Mouse (Mus musculus) kidney, adult 2 months (tissue): ENCODE measurements around the gene Caskin2. TPM values are rescaled to one million over a fixed set of nuclear protein-coding genes. Genes with fewer than 3 reads are reported as not detected.
A peak's percentile ranks its signal among the peaks of the same experiment; 100 is the strongest.

Experiments used
- DNase-seq: peaks from one replicate; pipeline ENCODE4 v3.0.0; 2021
- H3K27ac ChIP-seq: fragments of 200-500 bp; 2 replicates; pipeline ENCODE4 v1.5.1; 2012; ENCODE audit warnings: low read depth, low read length, control low read depth, inconsistent platforms; ENCODE audit not compliant: insufficient read depth
- H3K27me3 ChIP-seq: fragments of 200-500 bp; replicated peaks from 2 replicates; pipeline ENCODE4 v1.6.1; 2012; ENCODE audit warnings: mild to moderate bottlenecking, moderate library complexity, low read length, inconsistent platforms; ENCODE audit not compliant: control insufficient read depth, insufficient read depth
- H3K36me3 ChIP-seq: fragments of 200-500 bp; 2 replicates; pipeline ENCODE4 v1.6.1; 2012; ENCODE audit warnings: mild to moderate bottlenecking, moderate library complexity, low read length, inconsistent platforms; ENCODE audit not compliant: control insufficient read depth, insufficient read depth
- H3K4me1 ChIP-seq: fragments of 200-500 bp; 2 replicates; pipeline ENCODE4 v1.6.1; 2011; ENCODE audit warnings: low read length; ENCODE audit not compliant: control insufficient read depth, insufficient read depth
- H3K4me3 ChIP-seq: fragments of 200-500 bp; 2 replicates; pipeline ENCODE4 v1.5.1; 2011; ENCODE audit warnings: mild to moderate bottlenecking, low read depth, low read length, control low read depth; ENCODE audit not compliant: insufficient read depth
- CTCF ChIP-seq: fragments of 200-500 bp; conservative IDR thresholded peaks from 2 replicates; pipeline ENCODE4 v1.5.1; 2011; ENCODE audit warnings: low read depth, mild to moderate bottlenecking, control low read depth, low read length, moderate library complexity, mixed read lengths; ENCODE audit not compliant: insufficient read depth, insufficient read length
- POLR2A ChIP-seq: fragments of 200-500 bp; IDR thresholded peaks from one replicate; pipeline ENCODE4 v1.6.1; 2011; ENCODE audit warnings: low read depth, low read length, control low read depth
- WGBS: fragments of 180-500 bp; shearing (Covaris S2); methylation state at CpG from one replicate; pipeline ENCODE4 v1.1.7; 2018; 5-methylcytosine and 5-hydroxymethylcytosine counted together
- polyA plus RNA-seq: library from polyadenylated mRNA; depleted of rRNA; stranded (reverse); fragments of >200 nt; gene quantifications from 2 replicates; pipeline ENCODE4 v1.2.3, GENCODE M21; 2012

The Caskin2 gene
- polyA plus RNA-seq, 1 experiment, result 36.9 TPM

DNA sequence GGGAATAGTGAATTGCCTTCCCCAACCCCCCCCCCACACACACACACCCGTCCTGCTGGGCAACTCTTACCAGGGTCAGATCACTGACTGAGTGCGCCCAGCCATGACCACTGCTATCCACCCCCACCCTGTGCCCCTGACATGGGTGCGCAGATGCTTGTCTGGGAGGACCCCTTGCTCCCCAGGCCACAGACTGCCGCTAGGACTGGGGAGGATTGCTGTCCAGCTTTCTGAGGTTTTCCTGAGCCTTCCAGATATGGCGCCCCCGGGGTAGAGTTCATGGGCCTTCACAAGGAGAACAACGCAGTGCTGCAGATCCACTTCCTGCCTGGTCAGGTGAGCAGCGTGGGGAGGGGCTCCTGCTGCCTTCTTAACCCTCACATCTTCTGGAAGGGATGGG lies 30.8 kb upstream of the Caskin2 start:
- H3K36me3 ChIP-seq, result peaks cover 9% of the 10 kb centered on the region
- no peaks in the 10 kb centered on the region for H3K27me3 ChIP-seq
- WGBS, result 32% methylated on average over 8 of the region's 8 CpGs
- H3K27ac ChIP-seq, result peak overlapping the region; percentile 84
- DNase-seq, result peak; percentile 73
- no peak for TF ChIP-seq CTCF
- no peak for TF ChIP-seq POLR2A
- H3K4me1 ChIP-seq, result peaks cover 42% of the 10 kb centered on the region
- no peak overlapping the region for H3K4me3 ChIP-seq

DNA sequence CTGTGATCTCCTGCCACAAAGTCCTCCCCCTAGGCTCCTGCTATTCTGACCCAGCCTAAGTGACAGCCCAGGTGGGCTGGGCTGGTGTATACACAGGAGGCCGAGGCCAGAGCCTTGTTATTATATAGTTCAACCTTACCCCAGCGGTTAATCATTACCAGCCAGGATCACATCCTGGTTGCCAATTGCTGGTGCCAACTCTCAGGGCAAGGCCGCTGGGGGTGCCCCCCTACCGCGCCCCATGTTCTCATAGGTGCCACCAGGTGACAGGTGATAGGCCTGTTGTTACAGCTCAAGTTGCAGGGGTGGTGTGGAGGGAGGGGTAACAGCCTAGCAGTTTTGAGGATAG lies 30.4 kb upstream of the Caskin2 start:
- peaks cover 9% of the 10 kb centered on the region for H3K36me3 ChIP-seq
- 33% methylated on average over 5 of the region's 5 CpGs for WGBS
- peak; percentile 97 for DNase-seq
- peaks cover 46% of the 10 kb centered on the region for H3K4me1 ChIP-seq
- H3K27ac ChIP-seq, result peak overlapping the region; percentile 84
- H3K27me3 ChIP-seq, result no peaks in the 10 kb centered on the region
- no peak overlapping the region for H3K4me3 ChIP-seq
- TF ChIP-seq CTCF (no peak), POLR2A (no peak)

DNA sequence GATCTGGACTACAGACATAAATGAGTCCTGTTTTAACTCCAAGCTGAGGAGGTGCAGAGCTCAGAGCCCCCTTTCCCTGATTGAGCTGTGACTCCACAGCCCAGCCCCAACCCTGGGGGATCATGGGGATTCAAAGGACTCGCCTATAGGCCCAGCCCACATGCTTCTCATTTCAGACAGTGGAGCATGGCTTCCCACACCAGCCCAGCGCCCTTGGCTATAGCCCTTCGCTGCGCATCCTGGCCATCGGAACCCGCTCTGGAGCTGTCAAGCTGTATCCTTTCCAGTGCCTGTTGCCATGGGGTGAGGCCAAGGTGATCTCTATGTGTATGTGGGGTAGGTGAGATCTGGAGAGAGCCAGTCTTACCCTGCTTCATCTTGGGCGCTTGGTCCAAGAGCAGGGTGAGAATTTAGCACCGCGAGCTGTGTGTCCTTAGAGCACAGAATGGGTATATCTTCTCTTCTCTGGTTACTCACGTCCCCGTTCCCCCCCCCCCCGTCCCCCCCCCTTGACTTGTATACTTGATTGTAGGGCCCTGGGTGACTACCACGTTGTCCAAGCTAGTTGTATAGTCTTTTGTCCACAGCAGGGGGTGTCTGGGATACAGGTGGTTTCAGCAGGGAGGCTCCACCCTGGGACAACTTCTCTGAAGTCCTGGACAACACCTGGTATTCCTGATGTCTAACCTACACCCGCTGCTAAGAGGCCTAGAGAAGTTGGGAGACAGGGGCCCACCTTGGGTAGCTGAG lies 29.9 kb upstream of the Caskin2 start:
- Histone ChIP-seq H3K36me3 (peaks cover 9% of the 10 kb centered on the region), H3K4me1 (peaks cover 51% of the 10 kb centered on the region), H3K4me3 (no peak overlapping the region), H3K27ac (peak overlapping the region; percentile 84), H3K27me3 (no peaks in the 10 kb centered on the region)
- peak; percentile 46 for DNase-seq
- TF ChIP-seq CTCF (no peak), POLR2A (no peak)
- WGBS, result 61% methylated on average over 12 of the region's 14 CpGs

DNA sequence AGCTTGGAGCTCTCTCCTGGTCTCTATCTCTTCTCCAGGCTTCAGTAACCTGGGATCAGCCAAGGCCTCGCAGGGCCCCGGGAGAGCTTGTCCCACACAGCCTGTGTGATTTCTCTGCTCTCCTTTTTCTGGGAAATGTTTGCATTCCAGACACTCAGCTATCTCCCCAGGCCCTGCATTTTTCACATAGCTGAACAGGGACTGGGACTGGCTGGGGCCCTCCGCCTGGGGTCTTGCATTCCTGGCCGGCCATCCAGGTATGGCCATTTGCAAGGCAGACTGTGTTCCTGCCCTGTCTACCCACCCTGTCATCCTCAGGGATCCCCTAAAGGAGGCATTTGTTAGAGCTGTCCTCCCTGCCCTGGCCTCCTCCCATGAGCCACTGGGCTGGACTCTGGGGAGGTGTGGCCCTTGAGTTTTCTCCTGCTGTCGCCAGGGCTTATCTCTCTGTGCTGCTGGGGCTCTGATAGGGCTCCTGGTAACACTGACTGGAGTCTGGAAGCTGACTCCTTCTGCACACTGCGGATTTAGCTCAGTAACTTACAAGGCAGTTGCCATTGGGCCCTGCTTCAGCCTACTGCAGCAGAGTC lies 28.6 kb upstream of the Caskin2 start:
- 22% methylated on average over 6 of the region's 6 CpGs for WGBS
- TF ChIP-seq CTCF (no peak), POLR2A (no peak)
- peaks cover 64% of the 10 kb centered on the region for H3K4me1 ChIP-seq

DNA sequence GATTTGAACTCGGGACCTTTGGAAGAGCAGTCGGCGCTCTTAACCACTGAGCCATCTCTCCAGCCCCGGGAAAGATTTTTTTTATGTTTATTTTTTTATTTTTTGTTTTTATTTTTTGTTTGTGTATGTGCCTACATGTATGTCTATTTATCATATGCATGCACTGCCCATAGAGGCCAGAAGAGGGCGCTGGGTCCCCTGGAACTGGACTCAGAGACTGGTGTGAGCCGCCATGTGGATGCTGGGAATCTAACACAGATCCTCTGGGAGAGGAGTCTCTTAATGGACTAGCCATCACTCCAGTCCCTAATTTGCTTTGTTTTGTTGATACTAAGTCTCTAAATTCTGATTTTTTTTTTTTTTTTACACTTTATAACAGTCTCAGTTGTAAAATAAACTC lies 27.6 kb upstream of the Caskin2 start:
- H3K4me1 ChIP-seq, result peaks cover 74% of the 10 kb centered on the region
- TF ChIP-seq POLR2A (no peak), CTCF (peak; percentile 24)
- peaks cover 8% of the 10 kb centered on the region for H3K36me3 ChIP-seq
- WGBS, result 90% methylated on average over 6 of the region's 6 CpGs
- H3K27ac ChIP-seq, result no peak overlapping the region
- H3K4me3 ChIP-seq, result no peak overlapping the region
- H3K27me3 ChIP-seq, result no peaks in the 10 kb centered on the region
- no peak for DNase-seq

More for the DNA sequence above, 28.6 kb upstream of the Caskin2 start:
- Histone ChIP-seq H3K27me3 (no peaks in the 10 kb centered on the region), H3K36me3 (peaks cover 8% of the 10 kb centered on the region), H3K4me3 (no peak overlapping the region), H3K27ac (peak overlapping the region; percentile 84)
- peak; percentile 63 for DNase-seq

DNA sequence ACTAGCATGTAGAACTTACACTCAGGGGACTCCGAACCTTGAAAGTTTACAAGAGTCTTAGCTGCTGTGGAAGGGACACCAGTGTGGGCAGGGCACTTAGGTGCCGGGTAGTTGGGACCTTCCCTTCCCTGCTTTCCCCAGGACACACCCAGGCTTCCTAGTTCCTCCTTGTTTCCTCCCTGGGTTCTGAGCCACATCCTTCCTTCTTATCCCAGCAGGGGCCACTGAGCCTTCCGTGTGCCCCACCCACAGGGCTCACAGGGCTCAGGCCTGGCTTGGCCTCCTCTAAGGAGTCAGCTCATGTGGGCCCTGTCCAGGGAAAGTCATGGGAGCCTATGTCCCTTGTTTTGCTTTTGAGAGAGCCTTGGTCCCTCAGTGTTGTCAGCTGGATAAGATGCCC lies 26.3 kb upstream of the Caskin2 start:
- Histone ChIP-seq H3K36me3 (no peaks in the 10 kb centered on the region), H3K27ac (peak overlapping the region; percentile 10; the same call in 1 of the 2 replicates), H3K4me1 (peaks cover 83% of the 10 kb centered on the region), H3K4me3 (no peak overlapping the region), H3K27me3 (no peaks in the 10 kb centered on the region)
- no peak for DNase-seq
- no peak for TF ChIP-seq POLR2A
- TF ChIP-seq CTCF, result no peak
- 53% methylated on average over 3 of the region's 3 CpGs for WGBS

DNA sequence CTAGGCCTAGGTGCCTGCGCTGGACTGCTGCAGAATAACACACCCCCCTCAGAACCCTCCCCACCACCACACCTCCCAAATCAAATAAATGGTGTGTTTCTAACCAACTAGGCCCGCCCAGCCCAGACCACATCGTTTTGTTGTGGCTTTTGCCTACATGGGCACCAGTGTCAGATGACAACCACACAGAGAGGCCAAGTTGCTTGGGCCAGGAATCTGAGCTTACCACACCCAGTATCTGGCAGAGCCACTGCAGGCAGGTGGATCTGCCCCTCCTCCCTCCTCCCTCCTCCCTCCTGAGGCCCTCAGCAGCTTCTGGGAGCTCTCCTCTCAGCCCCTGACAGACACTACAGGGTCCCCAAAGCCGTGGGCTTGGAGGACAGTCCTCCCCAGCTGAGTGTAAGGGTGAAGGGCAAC lies 25.5 kb upstream of the Caskin2 start:
- 35% methylated on average over 4 of the region's 4 CpGs for WGBS
- Histone ChIP-seq H3K27ac (peak overlapping the region; percentile 15), H3K27me3 (no peaks in the 10 kb centered on the region), H3K4me1 (peaks cover 84% of the 10 kb centered on the region), H3K4me3 (no peak overlapping the region), H3K36me3 (no peaks in the 10 kb centered on the region)
- DNase-seq, result peak; percentile 80
- TF ChIP-seq CTCF, result no peak
- no peak for TF ChIP-seq POLR2A
